Mouse (Mus musculus): ENCODE measurements around the gene Plxnb1.

Gene Plxnb1

GRCm38 (mm10) chr9:109094553-109095136 is 544 bp upstream of the Plxnb1 start:
- no peaks in the 10 kb centered on the region for H3K27me3 ChIP-seq (ENCODE audit: insufficient read depth, low read length)
- peaks cover 33% of the 10 kb centered on the region for H3K36me3 ChIP-seq (ENCODE audit: insufficient read depth, low read length)
- H3K4me1 ChIP-seq (replicated peaks; ENCODE audit: low read depth, low read length), result peaks cover 83% of the 10 kb centered on the region
- peak overlapping the region; percentile 87 for H3K4me3 ChIP-seq (replicated peaks; ENCODE audit: low read length)
- no peaks in the 10 kb centered on the region for H3K9me3 ChIP-seq (ENCODE audit: low read length)
- no peak for TF ChIP-seq POU5F1 (IDR thresholded peaks at IDR 0.05; ENCODE audit: borderline replicate concordance, low read length)
- TF ChIP-seq CTCF (conservative IDR thresholded peaks at IDR 0.05; ENCODE audit: low read length), result no peak
- no peak for TF ChIP-seq NANOG (IDR thresholded peaks at IDR 0.05; ENCODE audit: borderline replicate concordance, low read length)

DNA sequence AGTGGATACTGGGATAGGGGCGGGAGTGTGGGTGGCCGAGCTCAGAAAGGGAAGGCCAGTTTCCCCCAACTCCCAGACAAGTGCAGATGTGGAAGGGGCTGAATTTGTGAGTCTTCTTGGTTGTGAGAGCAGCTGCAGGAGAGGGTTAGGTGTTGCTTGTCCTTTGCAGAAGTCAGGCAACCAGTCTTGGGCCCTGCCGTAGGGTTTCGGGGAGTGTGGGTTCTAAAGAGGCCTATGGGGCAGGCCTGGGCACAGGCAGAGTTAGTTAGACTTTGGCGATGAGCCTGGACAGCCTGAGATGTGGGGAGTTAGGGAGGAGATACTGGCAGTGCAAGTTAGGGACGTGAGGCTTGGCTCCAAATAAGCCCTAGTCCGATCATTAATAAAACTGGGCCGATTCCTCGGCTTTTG is 1.1 kb downstream of the Plxnb1 start:
- no peaks in the 10 kb centered on the region for H3K9me3 ChIP-seq (ENCODE audit: low read length)
- peak overlapping the region; percentile 87 for H3K4me3 ChIP-seq (replicated peaks; ENCODE audit: low read length)
- no peak for TF ChIP-seq POU5F1 (IDR thresholded peaks at IDR 0.05; ENCODE audit: borderline replicate concordance, low read length)
- no peak for TF ChIP-seq NANOG (IDR thresholded peaks at IDR 0.05; ENCODE audit: borderline replicate concordance, low read length)
- TF ChIP-seq CTCF (conservative IDR thresholded peaks at IDR 0.05; ENCODE audit: low read length), result no peak

GRCm38 (mm10) chr9:109096856-109097255 is 1.7 kb downstream of the Plxnb1 start:
- TF ChIP-seq NANOG (IDR thresholded peaks at IDR 0.05; ENCODE audit: borderline replicate concordance, low read length), result no peak
- TF ChIP-seq POU5F1 (IDR thresholded peaks at IDR 0.05; ENCODE audit: borderline replicate concordance, low read length), result no peak
- no peak for TF ChIP-seq CTCF (conservative IDR thresholded peaks at IDR 0.05; ENCODE audit: low read length)
- no peaks in the 10 kb centered on the region for H3K27me3 ChIP-seq (ENCODE audit: insufficient read depth, low read length)
- no peaks in the 10 kb centered on the region for H3K9me3 ChIP-seq (ENCODE audit: low read length)
- peak overlapping the region; percentile 87 for H3K4me3 ChIP-seq (replicated peaks; ENCODE audit: low read length)
- H3K4me1 ChIP-seq (replicated peaks; ENCODE audit: low read depth, low read length), result peaks cover 81% of the 10 kb centered on the region
- H3K36me3 ChIP-seq (ENCODE audit: insufficient read depth, low read length), result peaks cover 31% of the 10 kb centered on the region

More for the DNA sequence above, 1.1 kb downstream of the Plxnb1 start:
- Histone ChIP-seq H3K27me3 (ENCODE audit: insufficient read depth, low read length) (no peaks in the 10 kb centered on the region), H3K36me3 (ENCODE audit: insufficient read depth, low read length) (peaks cover 36% of the 10 kb centered on the region), H3K4me1 (replicated peaks; ENCODE audit: low read depth, low read length) (peaks cover 82% of the 10 kb centered on the region)

- H3K4me1 ChIP-seq (replicated peaks; ENCODE audit: low read depth, low read length), result peaks cover 78% of the 10 kb centered on the region
- H3K4me3 ChIP-seq (replicated peaks; ENCODE audit: low read length), result peak overlapping the region; percentile 87
- H3K36me3 ChIP-seq (ENCODE audit: insufficient read depth, low read length), result peaks cover 32% of the 10 kb centered on the region
- no peak for TF ChIP-seq POU5F1 (IDR thresholded peaks at IDR 0.05; ENCODE audit: borderline replicate concordance, low read length)
- no peak for TF ChIP-seq NANOG (IDR thresholded peaks at IDR 0.05; ENCODE audit: borderline replicate concordance, low read length)
- no peak for TF ChIP-seq CTCF (conservative IDR thresholded peaks at IDR 0.05; ENCODE audit: low read length)
- no peaks in the 10 kb centered on the region for H3K27me3 ChIP-seq (ENCODE audit: insufficient read depth, low read length)
- H3K9me3 ChIP-seq (ENCODE audit: low read length), result no peaks in the 10 kb centered on the region
These were observed 2.1 kb downstream of the Plxnb1 start for GRCm38 (mm10) chr9:109097291-109097690.

- no peak for TF ChIP-seq NANOG (IDR thresholded peaks at IDR 0.05; ENCODE audit: borderline replicate concordance, low read length)
- Histone ChIP-seq H3K4me1 (replicated peaks; ENCODE audit: low read depth, low read length) (peaks cover 73% of the 10 kb centered on the region), H3K36me3 (ENCODE audit: insufficient read depth, low read length) (peaks cover 33% of the 10 kb centered on the region)
These were observed 2.6 kb downstream of the Plxnb1 start for GRCm38 (mm10) chr9:109097831-109098230.

GRCm38 (mm10) chr9:109098366-109098765 is 3.2 kb downstream of the Plxnb1 start:
- no peak for TF ChIP-seq POU5F1 (IDR thresholded peaks at IDR 0.05; ENCODE audit: borderline replicate concordance, low read length)
- TF ChIP-seq NANOG (IDR thresholded peaks at IDR 0.05; ENCODE audit: borderline replicate concordance, low read length), result no peak
- no peak for TF ChIP-seq CTCF (conservative IDR thresholded peaks at IDR 0.05; ENCODE audit: low read length)
- Histone ChIP-seq H3K9me3 (ENCODE audit: low read length) (no peaks in the 10 kb centered on the region), H3K36me3 (ENCODE audit: insufficient read depth, low read length) (peaks cover 39% of the 10 kb centered on the region), H3K4me1 (replicated peaks; ENCODE audit: low read depth, low read length) (peaks cover 68% of the 10 kb centered on the region), H3K27me3 (ENCODE audit: insufficient read depth, low read length) (no peaks in the 10 kb centered on the region), H3K4me3 (replicated peaks; ENCODE audit: low read length) (no peak overlapping the region)

More at GRCm38 (mm10) chr9:109097831-109098230, 2.6 kb downstream of the Plxnb1 start:
- Histone ChIP-seq H3K9me3 (ENCODE audit: low read length) (no peaks in the 10 kb centered on the region), H3K4me3 (replicated peaks; ENCODE audit: low read length) (no peak overlapping the region), H3K27me3 (ENCODE audit: insufficient read depth, low read length) (no peaks in the 10 kb centered on the region)

DNA sequence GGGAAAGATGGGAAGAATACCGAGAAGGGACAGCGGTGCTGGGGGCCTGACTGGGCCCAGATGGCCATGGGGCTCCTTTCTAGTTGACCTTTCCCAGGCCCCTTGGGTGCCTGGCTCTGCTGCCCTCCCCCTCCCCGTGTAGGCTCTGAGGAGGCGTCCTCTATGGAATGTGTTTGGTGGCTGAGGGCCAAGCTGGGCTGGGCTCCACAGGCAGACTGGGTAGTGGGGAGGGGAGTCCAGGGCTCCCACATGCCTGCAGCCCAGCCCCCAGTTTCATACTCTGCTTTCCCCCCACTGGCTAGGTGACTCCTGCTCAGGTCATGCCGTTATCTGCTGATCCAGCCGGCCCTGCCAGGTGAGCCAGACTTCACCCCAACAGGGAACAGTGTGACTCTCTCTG is 3.8 kb downstream of the Plxnb1 start:
- no peak overlapping the region for H3K4me3 ChIP-seq (replicated peaks; ENCODE audit: low read length)
- TF ChIP-seq POU5F1 (IDR thresholded peaks at IDR 0.05; ENCODE audit: borderline replicate concordance, low read length) (no peak), CTCF (conservative IDR thresholded peaks at IDR 0.05; ENCODE audit: low read length) (no peak), NANOG (IDR thresholded peaks at IDR 0.05; ENCODE audit: borderline replicate concordance, low read length) (no peak)

DNA sequence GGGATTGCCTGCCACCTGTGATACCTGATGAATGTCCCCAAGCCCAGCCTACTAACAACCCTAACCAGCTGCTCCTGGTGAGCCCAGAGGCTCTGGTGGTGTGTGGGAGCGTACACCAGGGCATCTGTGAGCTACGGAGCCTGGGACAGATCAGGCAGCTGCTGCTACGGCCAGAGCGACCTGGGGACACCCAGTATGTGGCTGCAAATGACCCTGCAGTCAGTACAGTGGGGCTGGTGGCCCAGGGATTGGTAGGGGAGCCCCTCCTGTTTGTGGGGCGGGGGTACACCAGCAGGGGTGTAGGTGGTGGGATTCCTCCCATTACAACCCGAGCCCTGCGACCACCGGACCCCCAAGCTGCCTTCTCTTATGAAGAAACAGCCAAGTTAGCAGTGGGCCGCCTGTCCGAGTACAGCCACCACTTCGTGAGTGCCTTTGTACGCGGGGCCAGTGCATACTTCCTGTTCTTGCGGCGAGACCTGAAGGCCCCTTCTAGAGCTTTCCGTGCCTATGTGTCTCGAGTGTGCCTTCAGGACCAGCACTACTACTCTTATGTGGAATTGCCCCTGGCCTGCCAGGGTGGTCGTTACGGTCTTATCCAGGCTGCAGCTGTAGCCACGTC is 5.2 kb downstream of the Plxnb1 start:
- TF ChIP-seq CTCF (conservative IDR thresholded peaks at IDR 0.05; ENCODE audit: low read length), result no peak
- TF ChIP-seq NANOG (IDR thresholded peaks at IDR 0.05; ENCODE audit: borderline replicate concordance, low read length), result no peak
- no peak for TF ChIP-seq POU5F1 (IDR thresholded peaks at IDR 0.05; ENCODE audit: borderline replicate concordance, low read length)
- Histone ChIP-seq H3K36me3 (ENCODE audit: insufficient read depth, low read length) (peaks cover 58% of the 10 kb centered on the region), H3K27me3 (ENCODE audit: insufficient read depth, low read length) (no peaks in the 10 kb centered on the region), H3K4me1 (replicated peaks; ENCODE audit: low read depth, low read length) (peaks cover 75% of the 10 kb centered on the region), H3K4me3 (replicated peaks; ENCODE audit: low read length) (no peak overlapping the region), H3K9me3 (ENCODE audit: low read length) (no peaks in the 10 kb centered on the region)

More for the DNA sequence above, 3.8 kb downstream of the Plxnb1 start:
- H3K9me3 ChIP-seq (ENCODE audit: low read length), result no peaks in the 10 kb centered on the region
- peaks cover 45% of the 10 kb centered on the region for H3K36me3 ChIP-seq (ENCODE audit: insufficient read depth, low read length)
- H3K4me1 ChIP-seq (replicated peaks; ENCODE audit: low read depth, low read length), result peaks cover 68% of the 10 kb centered on the region
- H3K27me3 ChIP-seq (ENCODE audit: insufficient read depth, low read length), result no peaks in the 10 kb centered on the region
